Mouse (Mus musculus): Measurements from ENCODE around the gene Mmgt2.
"Not testable (repeated sequence)": the region's sequence is repeated elsewhere in the genome, so short reads cannot be mapped to it uniquely, and the experiment has no call there.

Mmgt2 gene

DNA sequence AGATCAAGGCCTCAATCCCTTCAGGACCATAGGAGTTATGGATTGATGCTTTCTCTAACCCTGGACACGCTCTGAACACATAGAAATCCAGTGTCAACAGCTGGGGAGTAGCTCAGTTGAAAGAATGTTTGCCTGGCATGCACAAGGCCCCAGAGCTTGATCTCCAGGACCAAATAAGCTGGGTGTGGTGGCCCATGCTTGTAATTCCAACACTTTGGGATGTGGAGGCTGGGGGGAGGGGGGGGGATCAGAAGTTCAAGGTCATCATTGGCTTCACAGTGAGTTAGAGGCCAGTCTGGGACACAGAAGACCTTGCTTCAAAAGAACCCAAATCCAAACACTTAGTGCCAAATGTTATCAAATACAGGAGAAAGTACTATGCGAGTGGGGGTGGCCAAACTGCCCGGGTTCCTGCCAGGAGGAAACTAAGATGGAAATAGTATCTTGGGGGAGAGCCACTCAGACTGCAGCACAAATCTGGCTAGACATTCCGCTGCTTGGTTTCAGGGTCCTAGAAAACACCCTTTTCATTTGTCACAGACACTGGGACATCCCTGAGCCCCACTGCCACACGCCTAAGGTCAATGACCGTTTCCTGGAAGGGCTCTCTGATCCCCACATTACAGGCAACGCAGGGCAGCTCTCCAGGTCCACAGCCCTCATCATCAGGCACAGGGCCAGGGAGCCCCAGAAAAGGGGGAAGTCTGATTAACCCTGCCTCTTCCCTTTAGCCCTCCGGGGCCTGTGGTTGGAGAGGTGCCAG lies 2.6 kb upstream of the Mmgt2 start:
- peak; percentile 61 to 79 for DNase-seq (ENCODE audit: low spot score in 2 of 2)

DNA sequence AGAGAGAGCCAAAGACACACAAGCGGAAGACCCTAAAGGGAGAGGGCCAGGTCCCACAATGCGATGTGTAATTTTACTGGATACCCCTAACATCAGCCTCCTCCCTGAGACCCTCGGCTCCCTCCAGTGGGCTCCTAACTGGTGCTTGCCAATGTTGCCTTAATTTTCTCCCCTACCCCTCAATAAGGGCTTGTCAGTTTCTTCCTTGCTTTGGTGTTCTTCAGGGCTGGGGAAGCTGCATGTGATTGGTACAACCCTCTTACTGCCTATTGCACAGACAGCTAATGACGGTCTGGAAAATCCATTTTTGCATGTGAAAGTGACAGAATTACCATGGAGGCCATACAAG lies 2.0 kb upstream of the Mmgt2 start:
- no peak for DNase-seq (ENCODE audit: low spot score in 2 of 2)

DNA sequence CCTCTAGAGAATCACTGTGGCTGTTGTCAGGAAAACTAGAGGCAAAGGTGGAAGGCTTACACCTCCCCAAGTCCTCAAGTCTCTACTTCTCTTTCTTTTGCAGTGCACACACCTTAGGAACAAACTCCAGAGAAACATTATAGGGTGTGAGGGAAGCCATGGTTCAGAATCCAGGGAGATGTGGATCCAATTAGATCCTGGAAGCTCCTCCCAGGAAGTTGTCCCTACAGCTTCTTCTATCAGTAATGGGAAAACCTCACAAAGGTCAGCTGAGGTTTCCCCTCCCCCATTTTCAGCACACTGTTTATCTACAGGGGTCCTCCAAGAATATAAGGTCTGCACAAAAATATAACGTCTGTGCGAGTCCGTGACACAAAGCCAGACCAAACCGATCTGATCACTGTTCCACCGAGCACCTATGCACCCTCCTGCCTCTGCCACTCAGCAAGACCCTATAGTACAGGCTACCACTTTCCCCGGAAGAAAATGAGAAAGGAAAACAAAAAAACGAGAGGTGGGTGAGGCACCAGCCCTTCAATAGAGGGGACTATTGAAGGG lies 1.4 kb upstream of the Mmgt2 start:
- DNase-seq (ENCODE audit: low spot score in 2 of 2), result peak in 1 of 2 experiments; percentile 9

DNA sequence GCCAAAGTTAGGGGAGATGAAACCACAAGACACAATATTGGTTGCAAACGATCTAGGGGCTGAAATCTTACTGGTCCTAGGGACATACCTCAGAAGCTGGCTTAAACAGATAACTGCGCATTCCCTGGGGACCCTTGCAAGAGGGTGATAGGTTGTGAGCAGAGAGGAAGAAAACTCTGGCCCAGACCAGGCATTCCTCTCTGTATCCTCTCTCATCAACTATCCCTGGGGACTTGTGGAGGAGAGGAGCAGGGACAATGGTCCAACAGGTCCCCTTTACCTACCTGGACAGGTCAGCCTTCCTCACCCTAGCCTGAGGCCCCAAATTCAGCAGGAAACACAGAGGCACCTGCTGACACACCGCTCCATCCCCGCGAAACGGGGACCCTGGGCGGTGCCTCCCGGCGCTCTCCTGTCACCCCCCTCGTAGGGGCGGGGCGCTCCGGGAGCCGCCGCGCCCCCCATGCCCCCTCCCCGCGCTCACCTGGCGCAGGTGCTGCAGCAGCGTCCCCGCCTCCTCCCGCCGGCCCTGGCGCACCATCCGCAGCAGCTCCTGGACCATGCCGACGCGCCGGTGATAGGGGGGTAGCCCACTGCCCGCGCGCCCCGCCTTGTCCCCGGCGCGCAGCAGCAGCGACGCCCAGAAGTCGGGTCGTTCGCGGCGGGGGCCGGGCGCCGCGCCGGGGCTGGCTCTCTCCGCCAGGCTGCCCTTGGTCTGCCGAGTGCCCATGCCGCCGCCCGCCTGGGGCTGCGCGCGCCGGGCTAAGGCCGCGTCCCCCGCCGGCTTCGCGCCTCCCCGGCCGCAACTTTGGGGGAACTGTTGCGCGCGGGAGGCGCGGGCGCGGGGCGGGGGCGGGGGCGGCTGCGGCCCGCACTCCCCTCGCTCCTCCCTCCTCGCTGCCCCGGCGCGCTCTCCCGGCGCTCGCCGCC lies 538 bp upstream of the Mmgt2 start, which contains the start of gene Lrrc75a:
TSS of gene Lrrc75a (minus strand) at position 863 of the 930 bp plus-strand sequence.
- peak in 1 of 2 experiments; percentile 23 for DNase-seq (ENCODE audit: low spot score in 2 of 2)

DNA sequence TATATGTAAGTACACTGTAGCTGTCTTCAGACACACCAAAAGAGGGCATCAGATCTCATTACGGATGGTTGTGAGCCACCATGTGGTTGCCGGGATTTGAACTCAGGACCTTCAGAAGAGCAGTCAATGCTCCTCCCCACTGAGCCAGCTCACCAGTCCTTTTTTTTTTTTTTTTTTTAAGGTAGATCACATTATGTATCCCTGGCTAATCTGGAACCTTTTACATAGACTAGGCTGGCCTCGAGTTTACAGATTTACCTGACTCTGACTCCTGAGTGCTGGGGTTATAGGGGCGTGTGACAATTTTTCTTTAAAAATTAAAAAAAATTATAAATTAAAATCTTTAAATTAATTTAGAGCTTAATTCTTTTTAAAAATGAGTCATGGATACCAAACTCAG lies 1.3 kb downstream of the Mmgt2 start:
- not testable (repeated sequence) for DNase-seq (ENCODE audit: low spot score in 2 of 2)

DNA sequence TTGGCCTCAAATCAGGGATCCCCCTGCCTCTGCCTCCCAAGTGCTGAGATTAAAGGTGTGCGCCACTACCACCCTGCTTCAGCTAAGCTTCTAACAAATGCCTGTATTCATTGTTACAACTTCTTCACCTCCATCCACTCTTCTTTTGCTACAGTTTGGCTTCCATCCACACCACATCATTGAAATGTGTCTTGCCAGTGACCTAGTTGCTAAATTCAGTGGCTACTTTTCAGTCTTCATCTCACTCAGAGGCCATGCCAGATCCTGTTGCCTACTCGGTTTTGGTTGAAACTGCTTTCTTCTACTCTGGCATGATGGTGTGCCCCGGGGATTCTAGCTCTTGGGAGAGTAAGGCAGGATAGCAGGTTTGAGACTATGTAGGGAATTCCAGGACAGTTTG lies 3.1 kb downstream of the Mmgt2 start:
- no peak for DNase-seq (ENCODE audit: low spot score in 2 of 2)

DNA sequence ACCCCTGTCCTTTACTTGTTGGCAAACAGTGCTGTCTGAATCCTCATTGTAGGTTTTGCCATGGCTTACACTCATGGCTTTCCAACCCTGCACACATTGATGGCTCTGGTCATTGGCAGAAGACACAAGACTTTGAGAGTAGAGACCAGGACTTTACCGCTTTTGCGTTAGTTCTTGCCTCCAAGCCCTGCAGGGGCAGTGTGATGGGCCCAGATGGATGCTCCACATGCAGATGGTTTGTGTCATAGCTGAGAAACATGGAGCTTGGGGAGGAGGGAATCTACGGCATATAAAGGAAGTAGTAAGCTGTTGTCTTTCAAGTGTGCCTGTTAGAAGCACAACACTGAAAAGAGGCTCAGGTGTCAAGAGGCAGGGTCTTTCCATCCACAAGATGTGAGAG lies 3.6 kb downstream of the Mmgt2 start:
- no peak for DNase-seq (ENCODE audit: low spot score in 2 of 2)

DNA sequence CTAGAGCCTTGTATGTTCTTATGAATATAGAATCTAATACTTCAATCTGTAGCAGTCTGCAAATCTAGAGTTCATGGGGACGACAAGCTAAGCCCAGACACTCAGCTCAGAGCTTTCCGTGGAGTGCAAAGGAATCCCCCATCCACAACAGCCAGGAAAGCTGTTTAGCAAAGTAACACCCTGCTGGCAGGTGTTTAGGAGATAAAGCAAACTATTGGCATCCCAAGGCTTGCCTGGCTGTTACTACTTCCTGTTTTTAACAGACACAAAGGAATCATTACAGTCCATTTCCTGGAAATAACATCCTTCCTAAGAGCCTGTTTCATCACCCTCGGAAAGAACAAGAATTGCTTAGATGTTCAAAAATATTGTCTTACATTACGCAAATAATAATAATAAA lies 12.4 kb downstream of the Mmgt2 start:
- DNase-seq (ENCODE audit: low spot score in 2 of 2), result no peak

DNA sequence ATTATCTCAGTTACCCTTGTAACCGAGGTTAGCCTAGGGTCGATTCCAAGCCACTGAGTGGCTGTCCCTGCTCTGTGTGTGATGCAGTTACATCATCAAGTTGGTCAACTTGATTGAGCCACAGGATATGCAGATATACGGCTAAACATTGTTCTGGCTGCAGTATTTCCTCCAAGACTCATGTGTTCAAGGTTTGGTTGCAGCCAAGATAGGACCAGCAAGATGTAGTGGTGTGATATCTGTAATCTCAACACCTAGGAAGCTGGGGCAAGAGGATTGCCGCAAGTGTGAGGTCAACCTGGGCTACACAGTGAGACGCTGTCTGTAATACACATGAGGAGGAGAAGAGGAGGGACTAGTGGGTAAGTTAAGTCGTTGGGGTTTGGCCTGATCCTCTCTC lies 15.8 kb downstream of the Mmgt2 start:
- no peak for DNase-seq (ENCODE audit: low spot score in 2 of 2)

DNA sequence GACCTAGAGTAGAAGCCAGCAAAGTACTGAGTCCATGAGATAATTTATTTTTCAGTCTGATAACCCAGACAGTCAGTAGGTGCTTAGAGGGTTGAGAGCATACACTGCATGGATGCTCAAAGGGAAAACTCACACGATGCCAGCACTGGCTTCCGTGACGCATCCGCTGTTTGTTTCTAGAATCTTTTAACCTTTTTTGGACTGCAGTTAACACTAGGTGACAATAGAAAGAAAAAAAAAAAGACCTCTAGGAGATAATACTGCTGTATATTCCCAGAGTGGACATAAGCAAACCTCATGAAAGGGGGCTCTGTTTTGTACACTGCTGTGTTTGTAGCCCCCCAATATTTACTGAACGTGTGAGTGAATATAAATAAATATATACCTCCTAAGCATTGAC lies 20.5 kb downstream of the Mmgt2 start:
- no peak for DNase-seq (ENCODE audit: low spot score in 2 of 2)

DNA sequence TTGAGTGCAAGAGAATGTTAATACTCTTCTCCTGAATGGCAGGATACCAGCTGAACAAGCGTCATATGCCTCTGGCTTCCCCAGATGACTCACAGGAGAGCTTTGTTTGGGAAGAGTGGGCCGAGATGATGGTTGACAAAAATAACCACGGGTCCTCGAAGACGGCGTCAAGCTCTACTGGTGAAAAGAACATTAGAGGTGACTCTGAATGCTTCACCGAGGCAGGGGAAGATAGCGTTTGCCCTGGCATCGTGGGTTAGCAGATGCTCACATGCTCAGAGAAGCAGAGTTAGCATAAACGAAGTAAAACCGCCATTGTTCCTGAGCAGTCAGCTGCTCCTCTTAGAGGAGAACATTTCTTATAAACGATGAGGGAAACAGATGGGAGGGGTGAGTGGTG lies 21.0 kb downstream of the Mmgt2 start:
- peak; percentile 74 to 82 for DNase-seq (ENCODE audit: low spot score in 2 of 2)

DNA sequence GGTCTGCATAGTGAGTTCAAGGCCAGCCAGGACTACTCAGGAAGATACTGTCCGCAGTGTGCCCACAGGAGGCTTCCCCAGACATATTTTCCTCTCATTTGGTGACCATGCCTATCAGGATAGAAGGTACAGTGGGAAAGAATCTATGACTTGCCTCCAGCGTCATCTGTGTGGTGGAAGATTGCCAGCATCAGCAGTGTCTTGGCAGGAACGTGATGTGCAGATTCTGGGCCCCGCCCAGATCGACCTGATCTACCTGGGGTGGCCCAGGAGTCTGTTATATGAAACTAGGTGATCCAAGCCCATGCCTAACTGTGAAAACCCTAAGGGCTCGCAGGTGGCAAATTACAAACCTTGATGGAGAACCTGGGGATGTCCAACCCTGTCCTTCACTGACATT lies 21.5 kb downstream of the Mmgt2 start:
- DNase-seq (ENCODE audit: low spot score in 2 of 2), result no peak

DNA sequence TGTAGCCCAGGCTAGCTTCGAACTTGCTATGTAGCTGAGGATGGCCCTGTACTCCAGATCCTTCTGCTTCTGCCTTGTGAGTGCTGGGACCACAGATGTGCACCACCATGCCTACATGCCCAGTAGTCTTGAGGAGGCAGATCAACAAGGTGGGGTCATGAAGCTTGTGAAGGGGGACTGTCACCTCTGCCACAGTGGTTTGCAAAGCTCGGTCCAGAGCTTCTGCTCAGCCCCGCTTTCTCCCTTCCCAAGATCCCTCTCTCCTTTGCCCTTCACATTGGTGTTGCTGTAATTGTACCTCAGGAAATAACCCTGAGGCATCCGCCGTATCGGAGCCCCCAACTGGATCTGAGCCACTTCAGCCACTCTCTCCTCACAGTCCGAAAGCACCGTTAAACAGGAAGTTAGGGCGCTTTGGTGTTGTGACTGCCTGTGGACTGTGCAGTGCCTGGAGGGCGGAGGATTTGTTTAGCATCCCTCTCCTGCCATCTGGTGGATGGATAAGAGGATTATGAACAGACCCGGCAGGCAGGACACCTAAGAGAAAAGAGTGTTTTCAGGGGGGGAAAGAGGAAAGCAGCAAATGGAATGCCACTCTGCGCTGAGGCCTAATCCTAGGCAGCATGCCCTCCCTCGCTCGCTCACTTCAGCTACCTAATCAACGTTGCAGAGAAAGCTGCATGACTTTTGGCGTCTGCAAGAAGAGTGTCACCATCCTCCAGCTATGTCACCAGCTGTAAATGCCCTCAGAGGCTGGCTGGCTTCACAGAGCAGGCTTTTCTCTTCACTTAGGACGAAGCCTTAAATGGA lies 27.2 kb downstream of the Mmgt2 start:
- DNase-seq (ENCODE audit: low spot score in 2 of 2), result peak; percentile 54 to 81

DNA sequence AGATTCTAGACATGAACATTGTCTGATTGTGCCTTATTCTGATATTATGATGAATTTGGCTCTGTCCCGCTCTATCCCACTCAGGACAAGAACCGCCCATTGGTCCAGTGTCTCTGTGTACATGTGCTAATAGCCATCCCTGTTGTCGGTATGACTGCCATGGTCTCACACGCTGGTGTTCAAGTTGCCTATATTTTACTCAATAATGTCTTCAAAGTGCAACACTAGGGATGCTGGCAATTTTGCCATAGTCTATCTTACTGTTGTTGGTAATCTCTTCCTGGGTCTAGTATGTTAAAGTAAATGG lies 27.8 kb downstream of the Mmgt2 start:
- DNase-seq (ENCODE audit: low spot score in 2 of 2), result no peak

DNA sequence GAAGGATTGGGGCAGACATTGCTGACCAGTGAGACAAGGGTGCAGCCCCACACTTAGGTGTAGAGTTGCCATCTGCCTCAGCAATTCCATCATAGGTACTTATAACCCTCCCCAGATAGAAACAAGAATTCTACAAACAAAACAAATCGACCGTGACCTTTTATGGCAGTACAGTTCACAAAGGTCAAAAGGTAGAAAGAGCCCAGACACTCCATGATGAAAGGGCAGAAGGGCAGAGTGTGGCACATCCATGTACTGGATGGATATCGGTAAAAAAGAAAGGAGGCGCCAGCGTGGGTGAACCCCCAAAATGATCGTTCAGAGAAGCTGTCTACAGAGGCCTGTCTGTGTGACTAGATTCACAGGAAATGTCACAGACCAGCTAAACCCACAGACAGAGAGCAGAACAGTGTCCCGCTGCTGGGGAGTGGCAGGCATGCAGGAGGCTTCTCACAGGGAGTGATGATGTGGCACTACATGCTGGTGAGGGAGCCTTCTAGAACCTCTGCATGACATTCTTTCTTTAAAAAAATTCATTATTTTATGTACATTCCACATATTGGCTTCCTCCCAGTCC lies 30.4 kb downstream of the Mmgt2 start:
- no peak for DNase-seq (ENCODE audit: low spot score in 2 of 2)

DNA sequence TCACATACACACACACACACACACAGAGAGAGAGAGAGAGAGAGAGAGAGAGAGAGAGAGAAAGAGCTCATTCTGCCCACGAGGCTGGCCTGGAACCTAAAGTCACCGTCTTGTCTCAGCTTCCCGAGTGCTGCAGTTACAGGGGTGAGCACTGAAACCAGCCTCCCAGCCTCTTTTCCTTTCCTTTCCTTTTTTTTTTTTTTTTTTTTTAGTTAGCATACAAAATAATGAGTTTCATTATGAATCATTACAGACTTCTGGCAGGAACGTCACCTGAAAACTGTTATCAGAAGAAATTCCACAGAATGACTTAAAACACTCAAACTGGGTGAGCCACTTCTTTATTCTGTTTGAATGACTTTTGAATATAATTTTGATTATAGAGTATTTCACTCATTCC lies 31.5 kb downstream of the Mmgt2 start:
- DNase-seq (ENCODE audit: low spot score in 2 of 2), result no peak

DNA sequence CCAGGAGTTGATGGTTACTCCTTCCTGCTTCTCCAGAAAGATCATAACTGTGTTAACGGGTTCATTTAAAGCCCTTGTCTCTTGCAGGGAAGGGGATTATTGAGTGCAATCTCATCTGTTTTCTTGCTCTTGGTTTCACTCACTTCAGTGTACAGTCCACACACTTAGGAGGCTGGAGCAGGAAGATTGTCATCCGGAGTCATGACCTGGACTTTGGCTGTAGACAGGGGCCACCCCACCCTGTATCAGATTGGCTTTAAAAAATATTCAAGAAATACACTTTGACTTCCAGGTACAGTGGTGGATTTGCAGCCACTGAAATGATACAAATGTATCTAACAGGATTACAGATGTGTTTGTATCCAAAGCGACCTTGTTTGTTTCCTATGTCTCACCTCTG lies 43.1 kb downstream of the Mmgt2 start:
- DNase-seq (ENCODE audit: low spot score in 2 of 2), result no peak

DNA sequence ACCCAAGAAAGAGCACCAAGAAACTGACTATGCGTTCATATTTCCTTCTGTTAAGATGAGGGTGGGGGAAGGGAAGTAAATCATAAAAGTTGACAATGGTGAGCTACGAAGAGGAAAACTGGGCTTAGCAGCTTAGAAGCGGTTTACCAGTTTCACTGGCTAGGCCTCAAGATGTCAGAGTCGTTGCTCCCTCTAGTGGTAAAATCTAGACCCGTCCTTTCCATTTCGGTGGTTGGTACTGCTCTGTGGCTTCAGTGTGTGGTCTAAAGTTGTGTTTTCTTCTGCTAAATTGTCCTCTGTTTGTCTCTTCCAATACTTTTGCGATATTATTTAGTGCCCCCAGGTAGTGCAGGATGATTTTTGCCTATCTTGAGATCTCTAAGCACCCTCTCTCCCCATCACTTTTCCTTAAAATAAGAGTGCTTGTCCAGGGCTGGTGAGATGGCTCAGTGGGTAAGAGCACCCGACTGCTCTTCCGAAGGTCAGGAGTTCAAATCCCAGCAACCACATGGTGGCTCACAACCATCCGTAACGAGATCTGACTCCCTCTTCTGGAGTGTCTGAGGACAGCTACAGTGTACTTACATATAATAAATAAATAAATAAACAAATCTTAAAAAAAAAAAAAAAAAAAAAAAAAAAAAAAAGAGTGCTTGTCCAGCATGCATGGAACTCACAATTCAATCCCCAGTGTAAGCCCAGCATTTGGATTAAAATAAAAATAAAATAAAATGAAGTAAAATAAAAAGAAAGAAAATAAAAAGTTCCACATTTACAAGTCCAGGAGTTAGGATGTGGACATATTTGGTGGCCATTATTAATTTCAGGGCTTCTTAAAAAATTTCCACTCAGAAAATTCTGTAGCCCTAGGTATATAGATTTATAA lies 45.1 kb downstream of the Mmgt2 start:
- DNase-seq (ENCODE audit: low spot score in 2 of 2), result peak in 1 of 2 experiments; percentile 52

DNA sequence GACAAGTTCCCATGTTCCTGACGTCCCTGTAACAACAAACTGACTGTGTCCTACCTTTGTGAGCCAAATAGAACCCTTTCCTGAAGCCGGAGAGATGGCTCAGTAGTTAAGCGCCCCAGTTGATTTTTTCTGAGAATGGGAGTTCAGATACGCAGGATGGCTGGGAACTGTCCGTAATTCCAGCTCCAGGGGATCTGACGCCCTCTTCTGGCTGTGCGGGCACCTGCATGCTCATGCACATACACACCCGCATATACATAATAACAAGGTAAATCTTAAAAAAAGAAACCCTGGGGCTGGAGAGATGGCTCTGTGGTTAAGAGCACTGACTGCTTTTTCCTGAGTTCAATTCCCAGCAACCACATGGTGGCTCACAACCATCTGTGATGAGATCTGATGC lies 46.7 kb downstream of the Mmgt2 start:
- DNase-seq (ENCODE audit: low spot score in 2 of 2), result no peak

DNA sequence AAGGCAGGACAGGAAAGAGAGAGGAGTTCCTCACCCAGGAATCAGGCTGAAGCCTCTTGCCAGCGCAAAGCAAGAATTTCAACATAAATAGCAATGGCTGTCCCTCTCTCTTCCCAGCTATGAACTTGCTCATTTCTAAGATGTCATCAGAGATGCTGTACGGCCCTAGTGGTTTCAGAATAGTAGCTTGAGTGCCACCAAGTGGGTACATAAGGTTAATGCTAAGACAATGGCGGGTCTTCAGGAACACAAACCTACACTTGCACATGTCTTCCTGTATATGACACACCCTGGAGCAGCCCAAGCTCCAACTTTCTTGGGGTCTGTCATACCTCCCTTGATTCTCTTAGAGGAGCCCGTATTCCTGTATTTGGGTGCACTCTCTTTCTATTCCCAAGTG lies 51.3 kb downstream of the Mmgt2 start:
- no peak for DNase-seq (ENCODE audit: low spot score in 2 of 2)

DNA sequence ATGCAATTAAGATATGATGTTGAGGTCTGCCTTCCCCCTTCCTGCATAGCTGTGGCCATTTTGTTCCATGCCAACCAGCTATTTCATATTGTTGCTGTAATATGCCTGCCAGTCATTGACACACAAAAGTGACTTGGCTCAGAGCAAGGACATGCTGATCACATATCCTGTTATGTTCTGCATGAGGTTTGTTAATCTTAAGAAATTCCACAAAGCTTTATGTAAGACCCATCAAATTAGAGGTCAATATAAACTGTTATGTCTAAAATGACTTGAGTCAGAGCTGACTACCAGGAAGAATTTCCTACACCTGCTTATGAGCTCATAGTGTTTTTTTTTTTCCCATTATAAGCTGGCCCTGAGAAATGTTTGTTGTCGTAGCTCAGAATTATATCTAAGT lies 52.8 kb downstream of the Mmgt2 start:
- no peak for DNase-seq (ENCODE audit: low spot score in 2 of 2)

Data from frontal cortex, postnatal 36 days (tissue).